Mouse (Mus musculus): ENCODE measurements at regions not wholly inside any gene's neighbourhood (a gene's known extent, or its start where the extent isn't known, plus 50 kb on each side); places are given as distances from the start of the nearest gene placed in this dataset.

DNA sequence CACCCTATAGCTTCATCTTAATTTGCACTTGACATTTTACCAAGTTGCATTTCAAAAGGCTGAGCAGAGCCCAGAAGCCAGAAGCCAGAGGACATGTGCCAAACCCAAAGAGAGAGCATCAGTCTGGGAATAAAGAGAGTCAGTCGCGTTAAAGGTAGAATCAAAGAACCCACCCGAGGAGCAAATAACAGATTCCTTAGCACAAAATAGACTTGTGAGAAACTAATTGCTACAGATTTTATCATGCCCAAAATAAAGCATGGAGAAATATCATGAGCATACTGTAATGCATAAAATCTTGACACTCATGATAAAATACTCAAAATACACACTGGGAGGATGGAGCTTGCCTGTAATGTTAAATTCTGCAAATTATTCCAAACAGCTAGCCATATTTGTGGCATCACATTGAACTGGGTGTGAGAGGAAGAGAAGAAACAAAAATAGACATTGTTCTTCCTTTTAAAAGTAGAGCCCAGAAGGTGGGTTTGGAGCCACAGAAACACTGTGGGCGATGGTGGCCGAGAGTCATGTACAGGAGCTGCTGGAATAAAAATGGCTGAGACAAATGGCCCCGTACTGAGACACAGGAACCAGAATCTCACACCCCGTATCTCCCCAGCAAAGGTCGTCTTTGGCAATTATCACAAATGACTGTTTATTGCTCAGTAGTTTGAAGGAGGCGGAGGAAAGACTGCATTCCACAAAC, 317.2 kb downstream of the Klf6 start:
- DNase-seq (ENCODE audit: low read depth) = no peak

DNA sequence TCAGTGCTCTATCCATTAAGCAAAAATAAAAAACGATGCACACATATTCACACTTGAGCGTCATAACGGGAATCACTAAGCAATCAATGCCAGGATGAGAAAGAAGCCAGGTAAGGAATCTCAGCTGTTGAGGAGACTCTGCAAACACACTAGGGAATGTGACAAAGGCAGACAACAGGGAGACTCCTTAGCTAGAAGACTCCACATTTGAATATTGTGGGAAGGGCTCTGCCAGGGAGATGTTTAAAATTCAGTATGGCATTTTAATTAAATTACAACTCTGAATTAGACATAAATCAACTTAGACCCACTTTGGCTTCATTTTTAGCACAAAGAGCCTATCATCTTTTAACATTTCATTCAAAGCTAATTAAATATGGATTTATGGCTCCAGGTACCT, 327.9 kb downstream of the Klf6 start:
- no peak for DNase-seq (ENCODE audit: low read depth)

DNA sequence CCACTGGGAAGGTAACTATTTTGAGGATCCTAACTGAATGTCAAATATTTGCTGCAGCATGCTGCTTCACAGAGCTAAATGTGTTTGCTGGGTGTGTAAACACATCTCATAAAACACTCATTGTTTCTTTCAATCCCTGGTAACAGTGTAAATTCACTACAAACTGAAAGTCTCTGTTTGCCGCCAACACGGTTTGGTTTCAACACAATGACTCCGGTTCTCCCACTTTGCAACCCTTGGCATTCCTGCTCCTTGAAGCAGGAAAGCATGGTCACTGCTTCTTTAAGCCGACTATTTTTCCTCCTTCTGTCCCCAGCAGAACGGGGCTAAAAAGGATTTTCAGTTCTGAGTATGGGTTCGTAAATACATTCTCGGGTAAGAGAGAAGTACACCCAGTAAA, 328.3 kb downstream of the Klf6 start:
- DNase-seq (ENCODE audit: low read depth) = no peak

DNA sequence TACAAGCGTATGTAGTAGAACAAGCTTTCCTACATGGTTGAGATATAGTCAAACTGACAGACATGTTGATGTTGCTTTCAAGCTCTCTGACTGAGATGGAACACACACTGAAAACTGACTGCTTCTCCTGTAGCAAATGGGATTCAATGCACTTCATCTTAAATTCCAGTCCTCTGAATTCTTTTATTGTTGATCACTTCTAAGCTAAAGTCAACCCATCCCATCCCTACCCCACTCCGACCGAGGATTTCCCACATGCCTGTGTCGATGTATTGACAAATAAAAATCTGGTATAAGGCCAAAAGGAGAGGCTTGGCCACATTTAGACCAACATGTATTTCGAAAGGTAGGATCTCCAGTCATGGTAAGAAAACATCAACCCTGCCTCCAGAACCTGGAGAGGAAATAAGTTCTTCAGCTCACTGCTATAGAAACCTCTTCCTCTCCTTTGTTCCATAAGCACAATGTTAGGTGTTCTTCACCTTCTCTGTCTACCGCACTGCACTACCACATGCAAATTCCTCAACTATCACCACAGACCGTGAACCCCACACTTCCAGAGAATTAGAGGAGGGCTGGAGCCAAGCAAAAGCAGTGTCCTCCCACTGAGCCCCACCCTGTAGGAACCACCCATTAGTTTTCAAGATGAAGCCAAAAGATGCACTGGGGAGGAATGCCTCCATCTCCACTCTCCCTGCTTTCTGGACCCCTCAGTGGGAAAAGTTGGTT, 330.1 kb downstream of the Klf6 start:
- DNase-seq (ENCODE audit: low read depth) = no peak

DNA sequence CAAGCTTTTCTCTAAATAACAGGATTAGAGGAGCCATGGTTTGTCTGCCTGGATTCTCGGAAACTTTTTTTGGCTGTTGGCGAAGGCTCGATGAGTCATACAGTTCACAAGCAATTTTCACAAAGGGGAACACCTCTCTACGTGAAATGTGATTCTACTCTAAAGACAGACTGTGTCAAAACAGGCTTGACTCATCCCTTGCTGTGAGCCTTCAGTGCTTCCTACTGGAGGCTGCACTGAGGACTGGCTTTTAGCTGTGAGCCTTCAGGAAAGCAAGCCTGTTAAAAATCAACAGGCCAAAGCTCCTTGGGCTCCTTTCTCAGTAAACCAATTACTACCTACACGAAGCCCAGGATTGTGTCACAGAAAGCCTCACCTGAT, 330.6 kb downstream of the Klf6 start:
- no peak for DNase-seq (ENCODE audit: low read depth)

DNA sequence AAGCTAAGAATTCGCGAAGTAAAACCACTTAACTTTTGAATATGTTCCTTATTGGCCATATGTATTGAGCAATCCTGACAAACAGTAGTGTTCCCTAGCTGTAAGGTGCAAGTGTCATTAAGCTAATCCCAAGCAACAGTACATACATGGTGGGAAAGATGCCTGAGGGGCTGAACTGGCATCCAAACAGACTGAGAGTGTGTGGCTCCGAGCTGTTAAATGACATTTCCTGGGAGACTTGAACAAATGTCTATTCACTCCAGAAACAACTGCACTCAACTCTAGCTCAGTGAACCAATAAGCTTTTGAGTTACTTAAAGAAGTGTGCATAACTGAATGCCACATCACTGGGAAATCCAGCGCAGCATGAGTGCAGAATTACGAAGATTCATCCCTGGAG, 335.4 kb downstream of the Klf6 start:
- no peak for DNase-seq (ENCODE audit: low read depth)

DNA sequence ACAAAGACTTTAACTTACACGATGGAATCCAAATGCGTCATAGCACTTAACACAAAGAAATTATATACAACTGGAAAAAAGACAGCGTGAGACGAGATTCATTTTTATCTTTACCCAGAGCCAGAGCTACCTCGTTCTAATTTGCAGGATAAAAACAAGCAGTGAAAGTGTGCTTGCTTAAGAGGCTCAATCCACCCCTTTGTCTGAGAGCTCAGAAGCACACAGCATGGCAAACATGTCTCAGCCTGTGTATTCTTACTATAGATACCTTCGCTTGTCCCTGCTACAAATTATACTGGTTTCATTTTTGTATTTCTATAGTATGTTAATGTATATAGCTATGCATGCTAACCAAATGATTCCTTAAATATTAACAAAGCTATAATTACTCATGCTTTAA, 337.8 kb downstream of the Klf6 start:
- DNase-seq (ENCODE audit: low read depth) = no peak

DNA sequence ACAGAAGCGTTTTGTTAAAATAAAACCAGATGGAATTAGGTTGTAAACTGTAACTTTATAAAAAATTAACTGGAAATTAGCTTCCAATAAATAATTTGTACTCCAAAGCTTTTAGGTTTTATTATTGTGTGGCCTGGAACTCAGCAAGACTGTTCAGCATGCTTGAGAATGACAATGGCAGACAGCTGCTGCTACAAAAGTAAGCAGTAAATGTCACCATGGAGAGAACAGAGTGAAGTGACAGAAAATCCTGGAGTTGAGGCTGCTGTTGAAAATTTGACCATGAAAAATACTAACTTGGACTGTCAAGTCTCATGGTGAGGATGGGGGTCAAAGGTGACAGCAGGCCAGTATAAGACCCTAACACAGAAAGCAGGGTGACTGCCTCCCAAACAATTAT, 340.2 kb downstream of the Klf6 start:
- no peak for DNase-seq (ENCODE audit: low read depth)

DNA sequence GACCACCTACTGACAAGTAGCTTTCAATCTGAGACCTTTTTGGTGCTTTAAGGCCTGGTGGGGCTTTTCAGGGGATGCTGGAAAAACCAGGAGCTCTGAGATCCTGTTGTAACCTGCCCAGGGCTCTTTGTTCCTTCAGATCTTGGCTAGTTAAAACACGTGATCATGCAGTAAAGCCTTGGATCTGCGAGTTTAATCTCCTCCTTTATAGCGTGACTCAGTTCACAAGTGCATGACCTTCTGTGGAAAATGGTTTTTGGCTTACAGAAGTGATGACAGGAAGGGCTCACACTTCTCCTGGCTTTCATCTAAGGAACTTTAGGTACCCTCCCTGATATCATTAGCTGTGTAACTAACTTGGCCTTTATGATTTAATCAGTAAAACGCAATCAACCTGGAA, 343.1 kb upstream of the Pitrm1 start:
- no peak for DNase-seq (ENCODE audit: low read depth)

DNA sequence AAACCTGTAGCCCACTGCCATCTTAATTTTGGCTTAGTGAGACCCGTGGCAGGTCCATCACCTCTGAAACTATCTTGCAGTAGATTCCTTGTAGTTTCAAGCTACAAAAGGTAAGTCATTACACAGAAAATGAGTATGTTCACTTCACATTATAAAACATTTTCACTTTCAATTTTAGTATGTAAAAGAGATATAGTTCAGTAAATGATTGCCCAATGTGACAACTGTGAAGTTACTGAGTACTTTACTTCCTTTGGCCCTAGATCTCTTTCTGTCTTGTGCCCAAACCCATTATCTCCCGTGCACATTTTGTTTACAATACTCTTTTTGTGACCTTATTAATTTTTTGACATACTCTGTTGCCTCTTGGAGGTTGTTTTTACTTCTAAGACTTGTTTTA, 335.4 kb upstream of the Pitrm1 start:
- no peak for DNase-seq (ENCODE audit: low read depth)

DNA sequence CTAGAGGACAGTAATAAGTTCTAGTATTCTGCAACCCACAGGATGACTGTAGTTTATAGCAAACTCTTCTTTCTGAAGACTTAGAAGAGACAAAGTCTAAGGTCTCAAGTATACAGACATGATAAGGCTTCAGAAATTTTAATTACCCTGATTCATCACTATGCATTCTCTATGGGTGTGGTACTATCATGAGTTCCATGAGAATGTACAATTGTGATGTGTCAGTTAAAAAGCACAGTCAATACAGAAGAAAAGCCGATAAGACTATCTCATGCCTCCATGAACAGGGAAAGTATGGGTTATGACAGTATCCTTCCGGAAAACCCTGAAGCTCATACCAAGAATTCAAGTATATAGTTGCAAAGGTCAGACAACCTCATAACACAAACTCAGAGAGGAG, 333.8 kb upstream of the Pitrm1 start:
- no peak for DNase-seq (ENCODE audit: low read depth)

DNA sequence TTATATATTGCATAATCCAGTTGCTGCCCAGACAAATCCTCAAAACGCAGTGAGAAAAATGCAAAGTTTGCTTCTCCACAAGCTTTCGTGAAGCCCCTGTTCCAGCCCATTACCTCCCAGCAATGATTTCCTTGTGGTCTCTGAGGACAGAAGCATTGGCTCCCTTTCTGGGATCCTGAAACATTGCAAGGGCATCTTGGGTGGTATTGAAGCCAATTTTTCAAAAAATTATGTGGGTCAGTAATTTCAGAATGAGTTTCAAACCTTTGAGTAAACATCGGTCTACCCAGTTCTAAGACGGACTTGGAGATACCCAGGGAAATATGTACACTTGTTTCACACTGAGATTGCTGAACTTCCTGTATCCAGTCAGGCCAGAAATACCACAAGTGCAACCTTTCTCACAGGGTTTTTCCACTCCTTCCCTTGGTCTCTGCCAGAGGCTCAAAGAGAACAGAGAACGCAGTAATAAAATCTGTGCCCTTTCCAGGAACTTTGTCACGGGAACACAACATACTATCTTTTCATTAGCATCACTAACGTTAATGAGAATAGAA, 321.8 kb upstream of the Pitrm1 start:
- no peak for DNase-seq (ENCODE audit: low read depth)

DNA sequence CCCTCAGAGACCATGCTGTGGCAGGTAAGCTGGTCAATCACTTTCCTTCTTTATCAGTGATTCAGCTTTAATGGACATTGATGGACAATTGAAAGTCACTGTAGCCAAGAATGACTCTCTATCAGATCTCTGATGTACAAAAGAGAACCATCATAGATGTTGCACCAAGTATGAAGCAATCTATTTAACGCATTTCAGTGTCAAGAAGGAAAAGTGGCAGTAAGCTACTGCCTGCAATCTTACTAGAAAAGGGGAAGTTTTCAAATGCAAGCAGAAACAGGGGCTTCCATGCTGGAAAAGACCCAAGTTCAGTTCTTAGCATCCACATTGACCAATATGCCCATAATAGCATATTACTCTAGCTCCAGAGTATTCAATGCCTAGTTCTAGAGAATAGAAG, 319.7 kb upstream of the Pitrm1 start:
- no peak for DNase-seq (ENCODE audit: low read depth)

DNA sequence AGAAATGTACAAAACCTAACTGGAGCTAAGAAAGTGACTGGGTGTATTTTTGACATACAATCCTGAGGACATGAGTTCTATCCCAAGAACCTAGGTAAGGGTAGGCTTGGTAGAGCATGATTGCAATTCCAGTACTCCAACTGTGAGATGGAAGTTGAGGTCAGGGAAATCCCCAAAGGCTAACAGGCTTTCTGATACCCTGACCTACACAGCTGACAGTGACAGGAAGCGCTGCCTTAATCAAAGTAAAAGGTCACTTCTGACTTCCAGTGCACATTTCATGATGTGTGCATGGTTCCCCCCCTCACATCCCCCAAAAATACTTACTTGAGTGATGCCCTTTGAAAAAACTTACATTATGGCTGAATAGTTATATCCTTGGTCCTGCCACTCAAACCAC, 312.6 kb upstream of the Pitrm1 start:
- DNase-seq (ENCODE audit: low read depth) = no peak

DNA sequence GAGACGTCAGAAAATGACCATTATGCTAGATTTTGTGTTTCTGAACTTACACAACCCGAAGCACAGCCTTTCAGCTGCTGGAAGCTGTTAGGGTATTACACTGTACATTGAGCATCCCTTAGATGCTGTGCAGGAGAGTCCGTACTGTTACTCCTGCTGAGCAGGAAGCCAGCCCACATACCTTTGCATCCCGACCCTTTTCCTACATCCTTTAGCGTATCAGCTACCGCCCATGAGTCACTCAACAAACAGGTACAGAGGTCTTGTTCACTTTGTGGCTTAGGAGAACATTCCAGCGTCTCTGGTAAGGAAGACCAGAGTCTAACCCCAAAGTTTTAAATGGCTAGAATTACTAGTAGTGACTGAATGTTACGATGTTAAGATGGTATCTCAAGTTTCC, 311.4 kb upstream of the Pitrm1 start:
- DNase-seq (ENCODE audit: low read depth) = no peak

DNA sequence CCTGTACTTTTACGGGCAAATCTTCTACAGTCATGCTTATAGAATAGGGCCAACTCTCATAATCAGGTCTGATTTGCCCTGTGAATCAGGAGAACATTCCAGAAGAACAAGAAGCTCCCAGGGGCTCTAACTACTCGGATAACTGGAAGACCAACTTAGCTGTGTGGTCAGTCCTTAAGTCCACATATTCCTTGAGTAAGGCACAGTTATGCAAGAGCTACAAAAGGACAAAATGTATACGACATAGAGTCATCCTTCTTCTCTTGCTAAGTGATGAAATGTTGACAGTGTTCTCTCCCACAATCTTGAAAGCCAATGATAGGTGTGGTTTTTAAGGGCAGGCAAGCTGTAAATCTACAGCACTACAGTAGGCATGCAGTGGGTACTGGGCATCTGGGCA, 310.7 kb upstream of the Pitrm1 start:
- no peak for DNase-seq (ENCODE audit: low read depth)

DNA sequence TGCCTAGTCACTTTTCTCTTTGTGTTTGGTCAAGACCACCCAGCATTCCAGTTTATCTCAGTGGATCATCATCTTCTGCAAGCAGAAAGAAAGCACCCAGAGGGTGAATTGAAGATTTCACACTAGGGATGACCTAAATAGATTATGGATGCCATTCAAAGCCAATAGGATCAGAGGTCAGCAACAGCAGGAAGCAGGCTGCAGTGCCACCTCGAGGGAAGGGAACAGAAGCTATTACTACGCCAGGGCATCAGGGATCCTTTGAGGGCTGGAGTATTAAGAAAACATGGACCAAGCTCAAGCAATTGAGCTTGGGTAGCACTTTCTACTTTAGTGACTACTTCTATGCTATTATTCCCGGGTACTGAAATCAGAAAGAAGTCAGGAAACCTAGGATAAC, 307.1 kb upstream of the Pitrm1 start:
- no peak for DNase-seq (ENCODE audit: low read depth)

DNA sequence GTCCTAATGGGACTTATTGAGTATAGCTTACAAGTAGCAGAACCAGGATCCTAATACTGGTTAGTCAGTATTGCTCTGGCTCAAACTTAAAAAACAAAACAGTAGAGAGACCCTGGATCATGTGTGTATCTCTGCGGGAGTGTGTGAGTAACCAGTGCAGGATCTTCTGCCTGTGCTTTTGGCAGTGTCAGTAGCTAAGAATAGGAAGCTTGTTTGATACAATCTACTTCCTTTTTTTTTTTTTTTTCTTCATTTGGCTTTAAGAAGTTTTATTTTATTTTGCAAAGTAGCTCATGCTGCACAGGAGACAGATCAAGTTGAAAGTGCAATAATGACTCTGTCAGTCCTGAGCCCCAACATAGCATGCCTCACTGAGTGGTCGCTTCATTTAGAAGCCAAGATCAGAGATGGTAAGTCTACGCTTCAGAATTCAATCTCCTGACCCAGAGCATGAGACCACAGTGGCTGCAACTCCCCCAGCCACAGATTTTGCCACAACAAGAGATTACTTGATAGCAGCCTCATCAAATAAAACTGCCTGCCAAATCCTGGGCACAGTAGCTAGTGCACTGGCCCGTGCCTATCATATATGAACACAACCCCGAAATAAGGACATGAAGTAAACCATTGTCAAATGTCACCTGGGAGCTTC, 306.4 kb upstream of the Pitrm1 start:
- no peak for DNase-seq (ENCODE audit: low read depth)

DNA sequence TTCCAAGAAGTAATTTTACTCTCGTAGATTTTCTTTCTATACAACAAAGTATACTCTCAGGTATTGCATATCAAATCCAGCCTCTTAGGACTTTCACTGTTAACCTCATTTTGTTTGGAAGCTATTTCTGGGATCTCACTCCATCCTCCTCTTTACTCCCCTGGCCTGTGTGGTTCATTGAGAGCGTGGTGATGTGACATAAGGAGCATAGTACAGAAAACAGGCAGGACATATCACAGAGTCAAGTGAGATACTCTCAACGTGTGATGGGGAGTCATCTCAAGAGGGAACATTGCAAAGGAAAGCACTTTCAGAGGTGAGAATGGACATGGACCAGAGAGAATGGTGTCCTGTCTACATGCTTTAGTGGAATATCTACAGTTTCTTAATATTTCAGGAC, 297.8 kb upstream of the Pitrm1 start:
- DNase-seq (ENCODE audit: low read depth) = no peak

DNA sequence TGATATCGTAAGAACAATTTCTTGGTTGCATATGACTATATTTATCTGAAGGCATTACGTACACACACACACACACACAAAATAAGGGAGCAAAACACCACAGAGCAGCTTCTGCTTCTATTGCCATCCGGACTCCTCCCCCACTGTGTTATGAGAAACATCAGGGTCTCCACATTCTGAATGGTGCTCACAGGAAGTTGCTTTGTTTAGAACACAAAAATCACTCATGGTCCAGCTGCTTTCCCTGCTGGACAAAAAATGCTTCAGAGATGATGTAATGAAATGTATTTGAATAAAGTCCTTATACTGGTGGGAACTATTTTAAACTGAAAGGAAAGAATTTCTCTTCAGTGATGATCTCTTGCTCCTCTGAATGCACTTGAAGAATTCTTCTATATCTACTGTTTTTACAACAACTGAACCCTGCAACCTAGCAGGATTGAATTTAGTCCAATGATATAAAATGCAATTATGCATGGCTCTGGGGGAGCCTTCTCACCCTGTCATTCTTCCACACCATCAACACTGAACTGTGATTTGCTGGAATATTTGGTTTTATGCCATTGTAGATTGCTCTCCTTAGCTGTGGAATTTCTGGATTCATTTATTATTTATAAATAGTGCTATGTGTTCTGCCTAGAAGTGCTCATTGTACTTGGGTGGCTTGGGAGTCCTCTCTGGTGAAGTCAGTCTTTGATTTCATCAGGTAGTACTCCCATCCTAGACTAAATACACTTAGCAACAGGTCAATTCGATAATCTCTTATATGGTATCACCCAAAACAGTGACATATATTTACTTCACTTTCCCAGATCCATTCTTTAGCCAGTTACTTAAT, 296.7 kb upstream of the Pitrm1 start:
- DNase-seq (ENCODE audit: low read depth) = no peak

DNA sequence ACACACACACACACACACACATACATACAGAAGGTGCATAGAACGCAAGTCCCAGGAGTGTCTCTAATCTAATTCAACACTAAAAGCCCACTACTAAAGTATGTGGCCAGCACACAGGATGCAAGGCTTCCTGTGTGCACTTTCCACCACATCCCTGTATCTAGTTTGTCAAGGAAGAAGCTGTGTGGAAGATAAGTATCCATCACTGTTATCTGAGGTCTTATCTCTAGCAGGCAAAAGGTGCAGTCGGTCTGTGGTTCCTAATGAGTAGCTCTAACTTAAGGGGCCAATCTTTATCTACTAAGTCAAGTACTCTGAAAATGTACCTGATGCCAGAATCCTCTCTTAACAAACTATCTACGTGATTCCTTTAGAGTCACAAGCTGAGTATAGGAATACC, 295.8 kb upstream of the Pitrm1 start:
- DNase-seq (ENCODE audit: low read depth) = no peak

DNA sequence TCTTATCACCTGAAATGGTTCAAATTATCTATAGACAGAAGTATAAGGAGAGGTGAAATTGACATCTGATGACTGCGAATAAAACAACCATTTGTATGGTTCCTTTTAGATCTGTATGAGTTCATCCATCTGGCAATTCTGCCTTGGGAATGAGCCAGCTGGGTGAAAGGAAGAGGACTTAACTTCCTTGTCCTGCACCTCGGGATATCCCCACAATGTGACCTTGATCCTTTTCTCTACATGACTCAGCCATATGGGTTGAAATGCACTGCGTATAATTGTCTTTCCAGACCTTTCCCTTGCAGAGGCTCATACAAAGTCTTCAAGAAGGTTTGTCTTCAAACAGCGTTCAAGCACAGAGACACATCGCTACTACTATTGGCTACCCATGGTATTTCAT, 292.6 kb upstream of the Pitrm1 start:
- no peak for DNase-seq (ENCODE audit: low read depth)
